Mouse (Mus musculus): ENCODE results near the gene Carmil2.

Gene Carmil2

DNA sequence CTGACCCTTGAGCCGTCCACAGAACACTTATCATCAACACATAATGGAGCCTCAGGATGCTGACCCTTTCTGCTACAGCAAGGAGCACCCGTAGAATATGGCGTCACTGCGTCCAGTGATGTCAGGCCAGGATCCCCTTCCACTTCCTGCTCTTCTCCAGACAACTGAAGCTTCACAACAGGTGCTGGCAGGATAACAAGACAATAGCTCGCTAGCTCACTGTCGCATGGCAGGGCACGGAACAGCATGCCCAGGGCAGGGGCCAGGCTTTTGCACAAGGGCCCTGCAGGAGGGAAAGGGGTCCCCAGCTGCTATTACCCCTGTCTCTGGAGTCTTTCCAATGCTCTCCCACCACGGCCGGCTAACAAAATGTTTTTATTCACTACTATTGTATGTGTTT lies 36.8 kb downstream of the Carmil2 start:
- no peak for DNase-seq (ENCODE audit: low spot score in 2 of 2)

- DNase-seq (ENCODE audit: low spot score in 2 of 2) = no peak
Measured at GRCm38 (mm10) chr8:105725726-105726125, 39.7 kb downstream of the Carmil2 start.

DNA sequence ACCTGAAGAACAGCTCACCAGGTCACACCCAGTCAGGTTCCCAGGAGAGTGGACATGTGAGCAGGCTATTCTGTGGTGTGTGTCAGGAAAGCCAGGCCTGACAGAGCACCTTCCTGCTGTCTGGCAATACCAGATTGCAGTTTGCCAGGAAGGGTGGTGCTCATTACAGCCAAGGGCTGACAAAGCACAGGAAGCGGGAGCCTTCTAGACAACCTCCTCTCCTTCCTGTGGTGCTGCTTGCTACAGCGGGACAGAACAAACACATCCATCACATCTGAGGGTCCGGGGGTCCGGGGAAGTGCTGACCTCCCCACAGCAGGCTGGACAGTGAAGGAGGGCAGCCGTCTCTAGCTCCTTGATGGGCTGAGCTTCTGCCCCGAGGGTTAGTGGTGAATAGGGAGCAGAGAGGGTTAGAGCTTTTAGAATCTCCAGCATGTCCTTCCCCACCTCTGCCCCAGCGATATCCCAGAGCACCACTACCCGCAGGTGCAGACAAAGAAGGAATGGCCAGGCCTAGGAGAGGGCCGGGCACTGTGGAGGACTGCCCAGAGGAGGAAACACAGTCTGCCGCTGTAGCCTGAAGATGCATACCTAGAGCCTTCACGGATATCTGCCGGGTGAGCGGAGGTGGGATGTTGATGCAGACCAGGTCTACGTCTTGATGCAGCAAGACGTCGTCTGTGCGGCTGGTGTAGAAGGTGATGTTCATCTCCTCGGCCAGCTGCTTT lies 41.5 kb downstream of the Carmil2 start:
- no peak for DNase-seq (ENCODE audit: low spot score in 2 of 2)

DNA sequence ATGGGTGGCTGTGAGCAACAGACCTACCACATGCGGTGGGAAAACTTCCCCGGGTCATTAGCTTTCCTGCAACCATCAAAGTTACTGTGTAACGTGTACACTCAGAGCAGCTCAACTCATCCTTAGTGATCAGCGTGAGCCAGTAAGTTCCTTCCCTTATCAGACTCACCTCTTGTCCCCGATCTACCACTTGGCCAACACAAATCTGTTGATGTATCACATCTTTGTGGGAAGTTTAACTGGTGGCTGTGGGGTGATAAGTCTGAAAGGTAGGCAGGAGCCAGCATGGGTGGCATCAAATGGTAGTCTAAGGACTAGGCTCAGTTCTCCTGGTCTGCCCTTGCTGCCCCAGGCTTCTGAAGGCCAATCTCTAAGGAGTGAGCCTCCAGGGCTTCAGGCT lies 46.1 kb downstream of the Carmil2 start:
- no peak for DNase-seq (ENCODE audit: low spot score in 2 of 2)

- no peak for DNase-seq (ENCODE audit: low spot score in 2 of 2)
Measured at GRCm38 (mm10) chr8:105739216-105739615, 53.1 kb downstream of the Carmil2 start.

DNA sequence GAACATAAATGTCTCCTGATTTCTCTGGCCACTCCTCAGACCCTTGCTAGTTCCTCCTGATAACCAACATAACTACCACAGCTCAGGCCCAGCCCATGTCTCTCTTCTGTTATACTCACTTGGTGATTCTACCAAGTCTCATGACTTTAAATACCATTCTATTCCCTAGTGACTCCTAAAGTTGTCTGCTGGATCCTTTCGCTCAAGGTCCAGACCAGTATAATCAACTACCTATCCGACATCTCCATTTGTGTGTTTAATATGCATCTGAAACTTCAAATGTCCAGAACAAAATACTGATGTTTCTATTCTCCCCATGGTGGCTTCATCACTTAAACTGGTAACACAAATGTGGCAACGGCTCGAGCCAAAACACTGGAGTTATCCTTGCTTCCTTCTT lies 57.2 kb downstream of the Carmil2 start:
- DNase-seq (ENCODE audit: low spot score in 2 of 2) = no peak
